Mouse (Mus musculus): ENCODE data around the gene 6430571L13Rik. TPM values are rescaled to one million over a fixed set of nuclear protein-coding genes. Genes with fewer than 3 reads are reported as not detected.

6430571L13Rik gene
- total RNA-seq (2015) = 0.07 TPM in 1 of 2 replicates, not detected in the other
- 0.08 and 0.17 TPM in 2 replicates for total RNA-seq (2017)

DNA sequence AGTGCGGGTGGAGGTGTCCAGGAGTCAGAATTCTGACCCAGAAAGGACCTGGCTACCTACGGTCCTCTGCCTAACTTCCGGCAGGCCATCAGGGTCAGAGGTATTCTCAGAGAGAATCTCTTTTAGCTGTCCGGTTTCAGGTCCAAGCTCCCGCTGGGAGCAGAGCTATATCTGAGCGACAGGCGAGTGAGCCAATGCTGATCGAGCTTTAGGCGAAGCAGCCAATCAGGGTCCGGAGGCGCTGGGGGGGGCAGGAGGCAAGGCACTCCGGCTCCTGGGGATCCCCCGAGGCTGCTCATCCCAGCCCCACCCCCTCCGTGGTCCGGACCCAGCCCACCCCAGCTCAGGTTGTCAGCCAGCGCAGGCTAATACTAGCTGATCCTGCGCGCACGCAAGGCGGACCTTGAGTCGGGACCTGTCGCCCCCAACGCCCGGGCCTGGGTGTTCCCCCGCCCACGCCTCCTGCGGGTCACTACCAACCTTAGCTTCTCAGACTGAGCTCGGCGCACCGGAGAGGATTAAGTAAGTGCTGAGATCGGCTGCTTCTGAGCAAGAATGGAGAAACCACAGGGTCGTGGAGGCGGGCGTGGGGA, at the start of gene 6430571L13Rik:
Gene 6430571L13Rik (plus strand): TSS at position 336 of the 593 bp plus-strand sequence.
- peak; percentile 77 for ATAC-seq (replicated peaks; ENCODE audit: poor library complexity)

DNA sequence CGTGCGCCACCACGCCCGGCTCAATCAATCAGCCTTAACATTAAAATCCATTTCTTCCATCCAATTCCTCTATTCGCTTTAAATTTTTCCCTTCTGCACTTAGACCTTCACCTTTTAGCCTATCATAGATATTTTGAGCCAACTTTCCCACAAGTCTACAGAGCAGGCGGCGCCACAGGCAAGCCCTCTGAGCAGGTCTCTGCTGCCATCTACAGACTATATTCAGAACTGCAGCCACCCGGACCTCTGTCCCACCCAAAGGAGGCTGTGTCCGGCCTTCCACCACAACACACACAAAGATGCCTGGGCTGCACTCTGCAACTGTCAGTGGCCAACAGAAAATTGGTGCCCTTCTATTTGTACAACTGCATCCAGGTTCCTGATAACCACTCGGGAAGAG, 49.5 kb upstream of the 6430571L13Rik start:
- peak; percentile 43 for ATAC-seq (replicated peaks; ENCODE audit: poor library complexity)

DNA sequence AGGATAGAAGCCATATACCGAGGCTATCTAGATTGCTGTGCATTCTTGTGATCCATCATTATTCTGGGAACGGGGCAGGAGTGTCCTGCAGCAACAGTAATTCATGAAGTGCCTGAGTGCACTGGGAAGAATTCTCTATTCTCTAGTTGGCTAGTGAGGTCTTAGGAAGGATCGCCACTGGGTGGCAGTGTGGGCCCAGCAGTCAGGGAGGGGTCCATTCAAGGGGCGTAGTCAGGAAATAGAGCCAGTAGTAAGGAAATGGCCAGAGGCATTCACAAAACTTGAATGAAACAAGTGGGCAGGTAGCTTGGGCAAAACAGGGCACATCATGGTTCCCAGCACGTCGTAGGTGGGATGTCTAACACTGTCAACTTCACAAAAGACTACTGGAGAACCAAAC, 46.2 kb upstream of the 6430571L13Rik start:
- peak; percentile 40 for ATAC-seq (replicated peaks; ENCODE audit: poor library complexity)

DNA sequence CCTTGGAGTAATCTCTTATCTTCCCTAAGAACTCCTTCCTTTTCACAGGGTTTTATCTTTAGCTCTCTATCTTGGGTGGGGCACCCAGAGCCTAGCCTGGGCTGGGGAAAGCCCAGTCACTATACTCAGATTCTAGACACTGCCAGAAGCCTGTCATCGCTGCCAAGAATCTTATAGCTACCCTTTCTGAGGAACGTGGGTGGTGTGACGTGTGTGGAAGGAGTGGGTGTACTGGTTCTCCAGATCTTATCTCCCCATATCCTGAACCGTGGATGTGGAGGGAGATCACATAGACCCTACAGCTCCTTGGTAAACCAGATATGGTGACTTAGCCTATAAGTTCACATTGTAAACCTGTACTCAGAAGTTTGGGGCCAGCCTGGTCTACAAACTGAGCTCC, 44.8 kb upstream of the 6430571L13Rik start:
- peak; percentile 10 for ATAC-seq (replicated peaks; ENCODE audit: poor library complexity)

DNA sequence AAGGTAGTCTGAATTCAATTTTAAA, 44.6 kb upstream of the 6430571L13Rik start, which contains the start of gene Cish:
Gene Cish (plus strand): TSS at position 11 of the 25 bp plus-strand sequence.
- no peak for ATAC-seq (replicated peaks; ENCODE audit: poor library complexity)

DNA sequence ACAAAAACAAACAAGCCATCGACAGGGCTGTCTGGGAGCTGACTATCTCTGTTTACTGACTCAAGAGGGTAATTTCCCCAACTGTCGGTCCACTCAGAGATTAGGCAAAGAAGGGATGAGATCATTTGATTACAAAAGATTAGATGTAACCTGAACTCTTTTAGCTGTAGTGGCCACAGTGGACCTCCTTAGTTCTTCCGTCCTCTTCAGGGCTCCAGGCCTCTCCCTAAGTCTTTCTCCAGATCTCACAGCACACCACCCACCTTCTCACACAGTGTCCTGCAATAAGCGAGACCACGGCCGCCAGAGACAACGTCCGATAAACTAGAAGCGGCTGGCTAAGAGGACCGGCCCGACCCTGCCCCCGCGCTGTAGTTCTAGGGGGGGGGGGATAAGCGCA, 44.4 kb upstream of the 6430571L13Rik start:
- ATAC-seq (replicated peaks; ENCODE audit: poor library complexity) = peak; percentile 2; the same call in 1 of the 2 replicates

DNA sequence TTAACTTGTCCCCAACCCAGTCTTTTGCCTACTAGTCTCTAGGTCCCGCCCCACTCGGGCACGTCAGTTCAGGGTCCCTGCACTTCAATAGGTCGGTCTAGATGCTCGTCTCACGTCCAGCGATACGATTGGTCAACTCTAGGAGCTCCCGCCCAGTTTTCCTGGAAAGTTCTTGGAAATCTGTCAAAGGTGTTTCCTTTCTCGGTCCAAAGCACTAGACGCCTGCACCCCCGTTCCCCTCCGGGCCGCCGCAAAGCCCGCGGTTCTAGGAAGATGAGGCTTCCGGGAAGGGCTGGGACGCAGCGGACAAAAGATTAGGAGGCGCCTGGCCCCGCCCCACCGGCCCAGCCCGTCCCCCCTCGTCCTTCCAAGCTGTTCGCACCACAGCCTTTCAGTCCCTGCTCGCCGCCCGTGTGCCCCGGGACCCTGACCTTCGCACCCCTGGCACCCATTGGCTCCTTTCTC, 43.9 kb upstream of the 6430571L13Rik start:
- ATAC-seq (replicated peaks; ENCODE audit: poor library complexity) = peak; percentile 82

DNA sequence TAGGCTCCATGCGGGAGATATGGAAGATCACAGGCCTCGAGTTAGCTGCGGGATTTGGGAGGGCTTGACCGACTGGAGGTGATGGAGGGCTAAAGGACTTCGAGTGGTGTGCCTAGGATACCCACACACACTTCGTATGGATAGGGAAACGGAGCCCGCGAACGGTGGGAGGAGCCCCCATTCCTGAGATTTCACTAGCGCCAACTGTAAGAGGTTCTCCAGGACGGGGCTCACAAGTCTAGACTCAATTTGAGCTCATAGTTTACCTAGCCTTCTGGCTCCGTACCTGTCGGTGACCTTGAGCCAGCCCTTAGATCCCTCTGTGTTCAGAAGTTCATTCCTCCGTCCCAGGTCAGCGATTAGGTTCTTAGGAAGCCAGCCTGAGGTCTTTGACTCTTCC, 43.3 kb upstream of the 6430571L13Rik start:
- no peak for ATAC-seq (replicated peaks; ENCODE audit: poor library complexity)

DNA sequence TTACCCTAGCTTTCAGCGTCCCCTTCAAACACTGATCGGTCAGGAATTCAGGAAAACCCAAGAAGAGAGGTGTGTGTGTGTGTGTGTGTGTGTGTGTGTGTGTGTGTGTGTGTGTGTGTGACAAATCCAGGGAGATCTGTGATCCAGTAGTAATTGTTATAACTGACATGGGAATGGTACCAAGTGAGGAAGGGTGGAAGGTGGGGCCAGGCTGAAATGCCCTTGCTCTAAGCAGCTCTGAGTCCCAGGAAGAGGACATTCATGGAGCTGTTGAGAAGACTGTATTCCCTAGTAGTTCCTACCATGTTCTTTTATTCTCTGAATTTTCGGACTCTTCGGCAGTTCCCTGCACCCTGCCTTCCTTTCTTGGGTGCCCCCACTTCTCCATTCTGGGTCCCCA, 42.7 kb upstream of the 6430571L13Rik start:
- ATAC-seq (replicated peaks; ENCODE audit: poor library complexity) = no peak

DNA sequence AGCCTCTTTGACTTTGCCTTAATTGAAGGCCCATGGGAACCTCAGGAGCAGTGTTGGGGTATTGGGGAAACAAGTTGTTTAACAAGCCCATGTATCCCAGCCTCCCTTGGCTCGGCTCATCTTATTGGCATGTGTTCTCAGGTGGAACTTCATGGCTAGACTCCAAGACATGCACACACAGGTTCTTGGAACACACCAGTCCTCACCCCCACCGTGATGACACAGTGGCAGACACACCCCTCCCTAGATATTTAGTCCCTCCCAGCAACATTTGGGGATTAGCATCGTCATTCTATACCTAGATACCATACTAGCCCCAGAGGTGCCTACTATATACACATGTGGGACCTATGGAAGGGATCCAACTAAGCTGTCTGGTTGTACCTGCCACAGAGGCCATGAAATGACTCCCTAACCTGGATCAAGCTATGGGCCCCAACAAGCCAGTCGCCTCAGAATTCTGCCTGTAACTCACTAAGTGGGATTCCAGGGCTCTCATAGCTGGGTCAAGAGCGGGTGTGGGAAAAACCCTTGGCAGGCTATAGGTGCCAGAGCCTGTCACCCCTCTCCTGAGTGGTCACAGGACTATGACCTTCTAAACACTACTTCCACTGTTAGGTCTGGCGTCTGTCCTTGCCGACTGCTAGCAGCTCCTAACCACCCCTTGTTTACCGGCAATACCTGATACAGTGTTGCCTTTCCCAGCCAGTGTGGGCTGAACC, 42.2 kb upstream of the 6430571L13Rik start:
- no peak for ATAC-seq (replicated peaks; ENCODE audit: poor library complexity)

DNA sequence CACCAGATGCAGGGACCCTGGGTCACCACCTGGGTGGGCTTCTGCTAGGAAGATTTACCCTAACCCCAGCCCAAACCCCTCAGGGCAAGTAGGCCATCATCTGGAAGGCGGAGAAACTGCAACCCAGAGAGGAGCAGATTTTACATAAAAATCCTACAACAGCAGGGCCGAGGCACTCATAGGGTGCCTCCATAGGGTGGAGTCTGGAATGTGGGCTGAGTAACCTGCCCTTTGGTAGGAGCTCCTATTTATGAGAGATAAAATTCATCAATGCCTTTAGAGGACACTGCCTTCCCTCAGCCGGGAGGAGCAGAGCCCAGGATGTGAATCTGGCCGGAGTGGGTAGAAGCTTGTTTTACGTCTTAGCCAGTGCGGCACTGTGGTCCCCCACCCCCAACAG, 41.5 kb upstream of the 6430571L13Rik start:
- no peak for ATAC-seq (replicated peaks; ENCODE audit: poor library complexity)

DNA sequence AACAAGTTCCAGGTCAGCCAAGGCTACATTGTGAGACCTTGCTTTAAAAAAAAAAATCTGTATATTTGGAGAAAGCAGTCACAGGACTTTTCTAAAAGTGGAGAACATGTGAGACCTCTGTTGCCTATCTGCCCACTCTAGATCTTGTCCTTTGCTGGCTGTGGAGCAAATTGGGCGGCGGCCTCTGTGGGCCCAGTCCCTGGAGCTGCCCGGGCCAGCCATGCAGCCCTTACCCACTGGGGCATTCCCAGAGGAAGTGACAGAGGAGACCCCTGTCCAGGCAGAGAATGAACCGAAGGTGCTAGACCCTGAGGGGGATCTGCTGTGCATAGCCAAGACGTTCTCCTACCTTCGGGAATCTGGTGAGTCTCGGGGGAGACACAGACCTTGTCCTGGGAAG, 40.6 kb upstream of the 6430571L13Rik start:
- no peak for ATAC-seq (replicated peaks; ENCODE audit: poor library complexity)

DNA sequence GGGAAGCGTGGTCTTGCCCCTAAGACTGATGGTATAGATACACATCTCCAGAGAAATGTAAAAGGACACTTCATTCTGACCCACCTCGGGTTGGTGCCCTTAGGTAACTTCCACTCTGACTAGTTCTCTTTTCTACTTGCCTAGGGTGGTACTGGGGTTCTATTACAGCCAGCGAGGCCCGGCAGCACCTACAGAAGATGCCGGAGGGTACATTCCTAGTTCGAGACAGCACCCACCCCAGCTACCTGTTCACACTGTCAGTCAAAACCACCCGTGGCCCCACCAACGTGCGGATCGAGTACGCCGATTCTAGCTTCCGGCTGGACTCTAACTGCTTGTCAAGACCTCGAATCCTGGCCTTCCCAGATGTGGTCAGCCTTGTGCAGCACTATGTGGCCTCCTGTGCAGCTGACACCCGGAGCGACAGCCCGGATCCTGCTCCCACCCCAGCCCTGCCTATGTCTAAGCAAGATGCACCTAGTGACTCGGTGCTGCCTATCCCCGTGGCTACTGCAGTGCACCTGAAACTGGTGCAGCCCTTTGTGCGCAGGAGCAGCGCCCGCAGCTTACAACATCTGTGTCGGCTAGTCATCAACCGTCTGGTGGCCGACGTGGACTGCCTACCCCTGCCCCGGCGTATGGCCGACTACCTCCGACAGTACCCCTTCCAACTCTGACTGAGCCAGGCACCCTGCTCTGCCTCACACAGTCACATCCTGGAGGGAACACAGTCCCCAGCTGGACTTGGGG, 40.0 kb upstream of the 6430571L13Rik start:
- ATAC-seq (replicated peaks; ENCODE audit: poor library complexity) = no peak

DNA sequence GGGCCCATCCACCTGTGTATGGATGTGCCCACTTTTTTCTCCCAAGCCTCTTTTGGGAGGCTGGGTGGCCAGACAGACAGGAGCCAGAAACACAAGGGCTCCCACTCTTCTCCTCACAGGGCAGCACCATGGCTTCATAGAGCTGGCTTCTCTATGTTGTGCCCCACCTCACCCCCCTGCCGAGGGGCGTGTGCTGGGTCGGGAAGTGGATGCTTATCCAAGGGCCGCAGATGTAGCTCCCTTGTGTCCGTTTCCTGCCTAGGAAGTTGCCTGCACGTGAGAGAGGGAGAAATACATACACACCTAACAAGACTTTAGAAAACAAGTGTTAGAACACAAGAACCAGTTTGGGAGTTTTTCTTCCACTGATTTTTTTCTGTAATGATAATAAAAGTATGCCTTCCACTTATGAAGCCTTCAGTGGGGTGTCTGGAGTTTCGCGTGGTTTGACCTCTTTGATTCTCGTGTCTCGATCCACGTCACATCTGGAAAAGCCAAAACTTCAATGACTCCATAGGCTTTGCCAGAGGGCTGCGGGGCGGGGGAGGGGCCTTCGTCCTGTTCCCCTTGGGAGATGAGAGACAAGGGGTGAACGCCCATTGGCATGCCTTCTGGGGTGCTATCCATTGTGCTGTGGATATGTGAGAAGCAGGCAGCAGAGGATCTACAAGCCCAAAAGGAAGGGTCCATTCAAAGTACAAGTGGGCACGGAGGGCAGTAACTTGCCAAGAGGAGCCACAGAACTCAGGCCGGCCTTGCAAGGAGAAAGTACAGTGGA, 38.7 kb upstream of the 6430571L13Rik start:
- no peak for ATAC-seq (replicated peaks; ENCODE audit: poor library complexity)

DNA sequence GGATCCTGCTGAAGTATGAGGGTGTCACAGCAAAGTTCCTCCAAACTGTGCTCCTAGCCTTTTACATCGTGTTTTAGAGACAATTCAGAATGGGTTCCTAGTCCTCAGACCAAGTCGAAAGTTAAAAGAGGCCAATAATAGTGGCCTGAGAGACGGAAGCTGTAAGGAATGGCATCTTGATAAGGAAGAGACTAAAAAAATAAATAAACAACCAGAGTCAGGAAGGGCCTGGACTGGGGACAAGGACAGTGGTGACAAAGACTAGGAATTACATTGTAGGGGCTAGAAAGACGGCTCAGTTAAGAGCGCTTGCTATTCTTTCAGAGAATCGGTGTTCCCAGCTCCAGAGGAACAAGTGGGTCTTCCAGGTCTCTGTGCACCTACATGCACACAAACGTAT, 37.8 kb upstream of the 6430571L13Rik start:
- no peak for ATAC-seq (replicated peaks; ENCODE audit: poor library complexity)

DNA sequence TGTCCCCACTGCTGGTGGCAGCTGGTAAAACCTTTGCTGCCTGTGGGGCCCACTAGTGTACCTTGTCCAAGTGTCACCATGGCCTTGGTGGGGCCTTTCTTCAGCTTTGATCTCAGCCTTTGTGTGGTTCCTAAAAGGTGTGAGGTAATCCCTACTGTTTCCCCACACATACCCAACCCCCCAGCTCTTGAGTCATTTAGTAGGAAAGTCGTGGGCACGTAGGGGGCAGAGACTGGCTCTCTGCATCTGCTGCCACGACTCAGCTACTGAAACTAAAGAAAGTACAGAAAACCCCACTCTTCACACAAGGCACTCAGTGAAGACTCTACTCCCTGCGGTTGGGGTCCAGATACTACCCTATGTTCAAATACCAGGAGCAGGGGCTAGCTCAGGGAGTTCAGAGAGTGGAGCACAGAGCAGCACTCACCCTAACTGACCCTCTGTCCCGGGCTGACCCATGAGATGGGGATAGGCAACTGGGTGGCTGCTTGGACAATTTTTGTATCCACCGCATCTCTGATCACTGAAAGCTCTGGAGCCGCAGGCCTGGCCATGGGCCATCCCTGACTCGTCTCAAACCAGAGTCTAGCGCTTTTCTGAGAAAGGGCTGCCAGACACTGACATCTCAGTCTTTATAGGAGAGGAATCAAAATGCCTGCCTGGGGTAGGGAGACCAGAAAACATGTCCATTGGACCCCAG, 37.1 kb upstream of the 6430571L13Rik start:
- ATAC-seq (replicated peaks; ENCODE audit: poor library complexity) = peak; percentile 16

DNA sequence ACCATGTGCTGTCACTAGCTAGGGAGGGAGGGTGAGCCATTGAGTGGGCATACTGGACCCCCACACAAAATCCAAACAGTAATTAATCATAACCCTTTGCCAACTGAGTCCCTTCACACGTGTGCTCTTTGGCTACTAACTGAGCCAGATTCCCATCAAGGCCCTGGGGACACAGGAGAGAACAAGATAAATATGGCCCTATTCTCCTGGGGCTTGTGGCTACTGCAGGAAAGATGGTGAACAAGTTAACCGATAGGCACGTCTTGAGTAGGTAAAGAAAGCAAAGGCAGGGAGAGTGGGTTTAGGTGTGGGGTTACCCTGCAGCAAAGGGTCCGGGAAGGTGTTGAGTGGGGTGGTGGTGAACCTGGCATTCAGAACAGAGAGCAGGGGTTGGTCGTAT, 36.5 kb upstream of the 6430571L13Rik start:
- no peak for ATAC-seq (replicated peaks; ENCODE audit: poor library complexity)

DNA sequence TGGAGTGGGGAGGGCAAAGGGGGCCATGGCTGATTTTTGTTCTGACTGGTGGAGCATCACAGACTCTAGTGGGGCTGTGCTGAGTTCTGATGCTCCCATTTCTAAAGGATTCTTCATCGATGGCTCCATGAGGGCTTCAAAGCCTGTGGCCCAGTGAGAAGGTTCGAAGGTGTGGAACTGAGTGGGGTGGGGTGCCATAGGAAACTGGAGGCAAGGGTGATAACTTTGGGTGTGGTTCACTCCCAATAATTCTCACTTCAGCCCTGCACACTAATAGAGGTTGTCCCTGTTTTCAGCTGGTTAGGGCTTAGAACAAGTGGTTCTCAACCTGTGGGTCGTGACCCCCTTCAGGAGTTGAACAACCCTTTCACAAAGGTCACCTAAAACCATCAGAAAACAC, 36.0 kb upstream of the 6430571L13Rik start:
- no peak for ATAC-seq (replicated peaks; ENCODE audit: poor library complexity)

DNA sequence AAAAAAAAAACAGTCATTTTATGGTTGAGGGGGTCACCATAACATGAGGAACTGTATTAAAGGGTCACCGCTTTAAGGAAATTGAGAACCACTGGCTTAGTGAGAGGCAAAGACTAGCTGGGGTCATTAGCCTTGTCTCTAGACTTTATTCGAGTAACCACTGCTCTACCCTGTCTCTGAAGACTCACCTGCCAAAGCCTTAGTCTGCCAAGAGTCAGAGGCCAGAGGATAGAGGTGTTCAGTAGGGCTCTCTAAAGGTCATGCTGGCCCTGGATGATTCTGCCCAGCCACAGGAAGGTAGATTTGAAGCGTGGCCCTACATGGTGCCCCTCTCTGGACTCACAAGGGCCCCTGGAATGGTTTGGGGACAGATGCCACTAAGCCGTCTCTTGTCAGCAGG, 35.4 kb upstream of the 6430571L13Rik start:
- no peak for ATAC-seq (replicated peaks; ENCODE audit: poor library complexity)

DNA sequence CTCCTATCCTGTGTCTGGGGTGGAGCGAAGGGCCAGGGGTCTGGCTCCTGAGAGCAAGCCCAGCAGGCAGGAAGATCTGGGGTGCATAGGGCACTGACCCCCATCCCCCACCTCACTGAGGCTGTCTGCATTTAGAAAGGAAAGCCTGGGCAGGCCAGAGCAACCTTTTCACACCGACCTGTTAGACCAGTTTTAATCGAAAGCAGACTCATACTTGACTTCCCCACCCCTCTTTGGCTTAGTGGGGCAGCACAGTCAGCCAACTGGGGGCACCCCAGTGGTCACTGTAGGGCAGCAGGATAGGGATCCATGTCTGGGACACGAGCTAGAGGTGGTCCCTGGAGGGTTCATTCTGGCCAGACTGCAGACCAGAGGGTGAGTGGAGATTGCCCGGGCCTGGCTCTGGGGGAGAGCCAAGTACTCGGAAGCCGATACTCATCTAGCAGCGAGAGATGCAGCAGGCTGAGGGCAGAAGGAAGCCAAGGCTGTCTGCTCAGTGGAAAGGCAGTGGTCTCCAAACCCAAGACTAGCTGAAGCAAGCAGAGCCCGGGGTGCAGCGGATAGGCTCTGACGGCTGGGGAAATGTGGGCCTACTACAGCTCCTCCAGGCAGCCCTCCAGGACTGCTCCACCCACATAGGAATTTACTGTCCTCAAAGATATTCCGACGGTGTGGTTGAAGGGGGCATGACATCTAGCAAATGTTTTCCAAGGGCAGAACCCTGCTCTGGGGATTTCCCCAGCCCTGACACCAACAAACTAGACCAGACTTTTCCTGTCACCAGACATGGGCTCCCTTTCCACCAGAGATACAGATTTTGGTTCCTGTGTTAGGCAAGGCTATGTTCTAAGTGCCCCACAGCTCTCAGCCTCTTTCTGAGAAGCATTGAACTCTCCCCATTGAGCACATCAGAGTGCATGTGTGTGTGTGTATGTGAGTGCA, 34.5 kb upstream of the 6430571L13Rik start:
- ATAC-seq (replicated peaks; ENCODE audit: poor library complexity) = peak; percentile 26

All from megakaryocyte progenitor cell, adult 5-6 weeks (primary cell).